Mouse (Mus musculus) left cerebral cortex, postnatal 25 days (tissue): ENCODE measurements around the gene Stim1. TPM values are rescaled to one million over a fixed set of nuclear protein-coding genes. Genes with fewer than 3 reads are reported as not detected.

Experiments
- DNase-seq, 2 experiments: peaks; one replicate each; pipeline ENCODE4 v3.0.0; 2022; ENCODE audit warnings: low spot score in 2 of 2, mixed read lengths in 1 of 2
- intact Hi-C: fragments of 180-260 bp; cut with DNase I; formaldehyde crosslinking; loops from one replicate; pipeline ENCODE4 v1.15.1; 2025
- total RNA-seq, 2 experiments: library from RNA; stranded (reverse); gene quantifications; 2 replicates each; pipeline ENCODE4 v1.2.3; 2021

Gene Stim1
- total RNA-seq, 2 experiments from 2014 or later: 80.6 to 87.9 TPM

GRCm38 (mm10) chr7:102337898-102338297 lies 70.3 kb downstream of the Stim1 start:
- intact Hi-C loops: no loop called here

GRCm38 (mm10) chr7:102338956-102339355 lies 71.3 kb downstream of the Stim1 start:
- intact Hi-C loops: no loop called here
- no peak for DNase-seq

More at GRCm38 (mm10) chr7:102337898-102338297, 70.3 kb downstream of the Stim1 start:
- no peak for DNase-seq

GRCm38 (mm10) chr7:102345893-102346292 lies 78.3 kb downstream of the Stim1 start:
- intact Hi-C loops: no loop called here
- DNase-seq: no peak

GRCm38 (mm10) chr7:102347327-102347726 lies 79.7 kb downstream of the Stim1 start:
- DNase-seq: no peak
- intact Hi-C loops: no loop called here

- no peak for DNase-seq
- intact Hi-C loops: no loop called here
Measured at GRCm38 (mm10) chr7:102348681-102349080, 81.1 kb downstream of the Stim1 start.

GRCm38 (mm10) chr7:102349236-102349635 lies 81.6 kb downstream of the Stim1 start:
- intact Hi-C loops: no loop called here

GRCm38 (mm10) chr7:102353420-102353819 lies 85.8 kb downstream of the Stim1 start:
- intact Hi-C loops: no loop called here
- no peak for DNase-seq

More at GRCm38 (mm10) chr7:102349236-102349635, 81.6 kb downstream of the Stim1 start:
- no peak for DNase-seq

- intact Hi-C loops: no loop called here
- DNase-seq: no peak
Measured at GRCm38 (mm10) chr7:102358124-102358523, 90.5 kb downstream of the Stim1 start.

GRCm38 (mm10) chr7:102361297-102361696 lies 93.7 kb downstream of the Stim1 start:
- intact Hi-C loops: no loop called here

GRCm38 (mm10) chr7:102363853-102364252 lies 96.2 kb downstream of the Stim1 start:
- no peak for DNase-seq
- intact Hi-C loops: no loop called here

More at GRCm38 (mm10) chr7:102361297-102361696, 93.7 kb downstream of the Stim1 start:
- DNase-seq: no peak

- intact Hi-C loops: loop anchor here (5.0 kb wide), 1 partner anchor 102 kb away; the partner anchor contains the start of gene Stim1
- peak; percentile 82 to 96 for DNase-seq
Measured at GRCm38 (mm10) chr7:102369661-102370060, 102.1 kb downstream of the Stim1 start.

GRCm38 (mm10) chr7:102370526-102370925 lies 102.9 kb downstream of the Stim1 start:
- intact Hi-C loops: no loop called here
- DNase-seq: no peak

GRCm38 (mm10) chr7:102373382-102374072 lies 105.9 kb downstream of the Stim1 start:
- DNase-seq: no peak
- intact Hi-C loops: no loop called here

- DNase-seq: peak in 1 of 2 experiments; percentile 76
- intact Hi-C loops: no loop called here
Measured at GRCm38 (mm10) chr7:102383221-102383620, 115.6 kb downstream of the Stim1 start.

- no peak for DNase-seq
- intact Hi-C loops: no loop called here
Measured at GRCm38 (mm10) chr7:102385973-102386372, 118.4 kb downstream of the Stim1 start.

GRCm38 (mm10) chr7:102389082-102389481 lies 121.5 kb downstream of the Stim1 start:
- no peak for DNase-seq
- intact Hi-C loops: no loop called here

- no peak for DNase-seq
- intact Hi-C loops: no loop called here
Measured at GRCm38 (mm10) chr7:102393898-102394297, 126.3 kb downstream of the Stim1 start.

GRCm38 (mm10) chr7:102395894-102396293 lies 128.3 kb downstream of the Stim1 start:
- intact Hi-C loops: no loop called here
- DNase-seq: peak in 1 of 2 experiments; percentile 10

GRCm38 (mm10) chr7:102396331-102396730 lies 128.7 kb downstream of the Stim1 start:
- intact Hi-C loops: no loop called here
- no peak for DNase-seq

GRCm38 (mm10) chr7:102399180-102399731 lies 131.7 kb downstream of the Stim1 start:
- DNase-seq: no peak
- intact Hi-C loops: no loop called here

- no peak for DNase-seq
- intact Hi-C loops: no loop called here
Measured at GRCm38 (mm10) chr7:102404118-102404517, 136.5 kb downstream of the Stim1 start.
